Mouse (Mus musculus): Measurements from ENCODE around the gene Arpc5. TPM values are rescaled to one million over a fixed set of nuclear protein-coding genes. Genes with fewer than 3 reads are reported as not detected.
"Not testable (repeated sequence)": the region's sequence is repeated elsewhere in the genome, so short reads cannot be mapped to it uniquely, and the experiment has no call there.

Arpc5 gene
- total RNA-seq, 1 experiment from 2014 or later: 369 TPM

DNA sequence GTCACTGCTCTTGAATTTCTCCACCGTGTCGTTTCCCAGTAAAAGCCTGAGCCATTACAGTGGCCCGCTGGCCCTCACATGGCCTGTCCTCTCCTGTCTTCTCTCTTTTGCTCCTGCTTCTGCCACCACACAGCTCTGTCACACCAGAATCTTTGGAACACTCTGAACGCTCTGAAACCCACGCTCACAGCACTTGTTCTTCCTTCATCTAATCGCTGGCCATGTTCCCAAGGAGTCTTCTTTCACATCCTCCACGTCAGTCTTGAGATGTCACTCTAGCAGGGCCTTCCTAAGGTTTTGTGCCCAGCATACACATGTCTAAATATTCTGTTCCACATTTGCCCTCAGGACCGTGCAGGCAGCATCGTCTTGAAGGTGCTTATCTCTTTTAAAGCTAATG lies 4.7 kb downstream of the Arpc5 start:
- no peak for ATAC-seq (replicated peaks; ENCODE audit: insufficient number of reproducible peaks, low FRiP score, low TSS enrichment, poor library complexity, severe bottlenecking)

GRCm38 (mm10) chr1:152774601-152775000 lies 8.3 kb downstream of the Arpc5 start:
- ATAC-seq (replicated peaks; ENCODE audit: insufficient number of reproducible peaks, low FRiP score, low TSS enrichment, poor library complexity, severe bottlenecking): peak; percentile 74

DNA sequence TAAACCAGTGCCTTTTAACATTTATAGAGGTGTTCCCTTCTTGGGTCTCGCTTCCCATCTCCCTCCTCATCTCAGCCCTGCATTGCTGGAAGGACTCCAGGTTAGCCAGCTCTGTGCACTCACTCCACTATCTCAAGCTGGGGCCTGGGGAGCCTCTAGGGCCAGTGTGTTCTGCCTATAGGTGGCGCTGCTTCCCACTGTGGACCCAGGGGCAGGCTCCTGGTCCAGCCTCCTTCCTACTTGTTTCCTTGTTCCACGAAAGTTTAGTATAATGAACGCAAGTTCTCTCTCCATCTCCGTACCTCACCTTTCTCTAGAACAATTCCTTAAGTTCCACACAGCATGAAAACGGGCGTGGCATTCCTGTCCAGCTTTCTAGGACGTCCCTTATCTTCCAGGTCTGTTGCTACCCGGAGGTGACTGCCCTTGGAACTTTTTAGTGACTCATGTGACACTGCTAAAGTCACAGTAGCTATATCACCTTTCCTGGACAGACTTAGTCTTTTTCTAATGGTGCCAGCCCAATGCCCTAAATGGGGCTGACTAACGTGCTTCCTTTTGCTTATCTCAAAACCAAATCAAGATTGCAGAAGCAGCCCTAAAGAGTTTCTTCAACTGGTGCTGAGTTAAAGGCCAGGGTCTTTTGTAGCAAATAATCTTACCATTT lies 12.9 kb downstream of the Arpc5 start:
- ATAC-seq (replicated peaks; ENCODE audit: insufficient number of reproducible peaks, low FRiP score, low TSS enrichment, poor library complexity, severe bottlenecking): peak; percentile 69

DNA sequence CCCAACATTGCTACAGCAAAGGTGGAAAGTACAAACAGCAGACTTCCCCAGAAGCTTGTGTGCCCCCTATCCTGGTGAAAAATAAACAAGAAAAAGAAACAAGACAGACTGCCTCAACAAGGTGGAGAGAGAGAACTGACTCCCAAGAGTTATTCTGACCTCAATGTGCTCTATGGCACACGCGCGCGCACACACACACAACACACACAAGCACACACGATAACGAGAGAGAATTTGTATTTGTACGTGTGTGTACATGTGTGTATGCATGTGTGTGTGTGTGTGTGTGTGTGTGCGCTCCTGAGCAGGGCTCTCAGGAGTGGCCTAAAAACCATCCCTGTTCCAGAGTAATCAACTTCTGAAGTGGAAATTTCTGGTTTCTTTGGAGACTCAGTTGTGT lies 18.3 kb downstream of the Arpc5 start:
- no peak for ATAC-seq (replicated peaks; ENCODE audit: insufficient number of reproducible peaks, low FRiP score, low TSS enrichment, poor library complexity, severe bottlenecking)

GRCm38 (mm10) chr1:152785446-152785845 lies 19.1 kb downstream of the Arpc5 start:
- not testable (repeated sequence) for ATAC-seq (replicated peaks; ENCODE audit: insufficient number of reproducible peaks, low FRiP score, low TSS enrichment, poor library complexity, severe bottlenecking)

GRCm38 (mm10) chr1:152786953-152787352 lies 20.6 kb downstream of the Arpc5 start:
- ATAC-seq (replicated peaks; ENCODE audit: insufficient number of reproducible peaks, low FRiP score, low TSS enrichment, poor library complexity, severe bottlenecking): peak; percentile 82

- ATAC-seq (replicated peaks; ENCODE audit: insufficient number of reproducible peaks, low FRiP score, low TSS enrichment, poor library complexity, severe bottlenecking): no peak
Observed at GRCm38 (mm10) chr1:152788121-152788660, 21.8 kb downstream of the Arpc5 start.

GRCm38 (mm10) chr1:152790254-152790653 lies 23.9 kb downstream of the Arpc5 start:
- ATAC-seq (replicated peaks; ENCODE audit: insufficient number of reproducible peaks, low FRiP score, low TSS enrichment, poor library complexity, severe bottlenecking): peak; percentile 60

DNA sequence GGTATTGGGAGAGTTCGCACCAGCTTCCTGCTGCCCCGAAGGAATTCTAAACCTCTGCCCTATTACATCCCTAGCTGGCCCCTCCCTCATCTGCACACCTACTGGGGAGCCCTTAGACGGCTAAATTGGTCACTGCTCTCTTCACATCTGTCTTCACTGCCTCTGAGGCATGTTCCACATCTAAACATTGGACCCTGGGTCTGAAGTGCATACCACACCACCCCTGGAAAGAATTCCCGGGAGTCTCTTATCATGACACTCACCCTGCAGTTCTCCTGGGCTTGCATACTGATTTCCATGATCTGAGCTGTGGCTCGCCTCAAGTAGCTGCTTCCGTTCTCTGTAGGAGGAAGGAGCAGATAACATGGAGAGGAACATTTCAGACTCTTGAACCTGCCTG lies 24.5 kb downstream of the Arpc5 start:
- no peak for ATAC-seq (replicated peaks; ENCODE audit: insufficient number of reproducible peaks, low FRiP score, low TSS enrichment, poor library complexity, severe bottlenecking)

- no peak for ATAC-seq (replicated peaks; ENCODE audit: insufficient number of reproducible peaks, low FRiP score, low TSS enrichment, poor library complexity, severe bottlenecking)
Observed at GRCm38 (mm10) chr1:152791269-152791668, 24.9 kb downstream of the Arpc5 start.

DNA sequence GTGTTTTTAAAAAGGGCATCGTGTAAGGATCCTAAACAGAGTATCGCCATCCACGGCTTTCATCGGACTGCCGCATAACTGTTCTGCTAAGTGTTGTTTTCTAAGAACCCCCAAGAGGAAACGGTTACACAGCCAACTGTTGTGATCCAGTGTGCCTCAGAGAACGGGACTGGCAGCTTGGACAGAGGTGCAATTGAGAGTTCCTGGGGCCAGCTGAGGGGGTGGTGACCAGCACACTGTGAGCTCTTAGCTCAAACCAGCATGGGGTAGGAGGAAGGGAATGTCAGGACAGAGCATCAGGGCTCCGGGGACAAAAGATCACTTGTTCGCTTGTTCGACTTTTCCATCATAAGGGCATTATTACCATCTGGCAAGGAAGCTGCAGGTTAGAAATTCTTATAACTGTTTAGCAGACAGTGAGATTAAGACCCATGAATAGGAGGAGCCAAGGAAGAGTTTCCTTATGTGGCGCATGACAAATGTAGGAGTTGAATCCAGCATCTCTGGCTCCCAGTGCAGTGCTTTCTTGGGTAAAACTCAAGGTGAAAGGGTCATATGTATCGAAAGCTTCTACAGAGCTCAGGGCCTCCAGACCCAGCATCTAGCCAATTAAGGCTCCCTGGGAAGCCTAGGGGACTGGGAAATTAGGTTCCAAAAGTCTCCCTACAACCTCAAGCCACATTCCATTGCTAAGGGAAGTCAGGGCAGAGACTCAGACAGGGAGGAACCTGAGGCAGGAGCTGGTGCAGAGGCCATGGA lies 26.6 kb downstream of the Arpc5 start:
- no peak for ATAC-seq (replicated peaks; ENCODE audit: insufficient number of reproducible peaks, low FRiP score, low TSS enrichment, poor library complexity, severe bottlenecking)

DNA sequence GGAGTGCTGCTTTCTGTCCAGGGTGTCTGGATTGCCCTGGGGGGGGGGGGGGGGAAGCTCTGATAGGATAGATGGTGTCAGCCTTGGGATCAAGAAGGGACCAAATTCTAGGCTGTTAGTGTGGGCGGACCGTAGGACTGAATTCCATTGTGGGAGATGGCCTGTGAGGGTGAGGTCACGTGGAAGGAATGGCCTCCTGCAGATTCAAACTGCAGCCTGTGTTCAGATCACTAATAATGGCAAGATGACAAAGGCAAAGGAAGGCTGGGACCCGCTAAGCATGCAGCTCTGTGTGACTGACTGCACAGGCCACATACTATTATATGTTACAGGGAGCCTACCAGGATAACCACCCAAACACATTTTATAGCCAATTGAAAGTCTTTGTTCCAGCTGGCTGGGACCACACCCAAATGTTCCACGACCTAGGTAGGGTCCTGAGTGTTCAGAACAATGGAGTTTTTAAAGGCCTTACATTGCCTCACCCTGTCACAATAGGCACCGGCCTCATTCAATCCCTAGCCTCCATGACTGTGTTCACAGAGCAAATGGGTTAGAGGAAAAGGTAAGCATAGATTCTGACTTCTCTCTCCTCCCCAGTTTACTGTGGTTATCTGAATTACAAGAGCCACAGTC lies 27.3 kb downstream of the Arpc5 start:
- no peak for ATAC-seq (replicated peaks; ENCODE audit: insufficient number of reproducible peaks, low FRiP score, low TSS enrichment, poor library complexity, severe bottlenecking)

DNA sequence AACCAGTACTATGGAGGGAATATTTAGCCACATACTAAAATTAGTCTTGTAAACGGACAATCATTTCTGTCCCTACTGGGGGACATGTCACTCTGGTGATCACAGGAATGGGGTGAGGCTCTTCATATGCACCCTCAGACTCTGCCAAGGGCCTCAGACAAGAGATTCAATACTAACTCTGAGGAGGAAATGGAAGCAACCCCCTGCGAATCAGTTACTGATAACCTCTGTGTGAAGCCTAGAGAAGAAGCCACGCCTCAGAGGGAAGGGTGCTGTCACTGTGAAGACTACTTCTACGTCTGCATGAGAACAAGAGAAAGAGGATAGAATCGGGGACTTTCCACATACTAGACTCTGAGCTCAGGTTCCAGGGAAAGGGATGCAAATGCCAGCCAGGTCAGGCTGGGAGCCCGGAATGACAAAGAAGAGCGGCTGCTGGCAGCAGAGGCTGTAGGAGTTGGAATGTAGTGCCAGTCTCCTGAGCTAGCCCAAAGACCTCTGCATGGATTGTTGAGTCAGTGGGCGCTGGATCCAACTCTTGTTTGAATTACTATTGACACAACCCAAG lies 29.4 kb downstream of the Arpc5 start:
- no peak for ATAC-seq (replicated peaks; ENCODE audit: insufficient number of reproducible peaks, low FRiP score, low TSS enrichment, poor library complexity, severe bottlenecking)

DNA sequence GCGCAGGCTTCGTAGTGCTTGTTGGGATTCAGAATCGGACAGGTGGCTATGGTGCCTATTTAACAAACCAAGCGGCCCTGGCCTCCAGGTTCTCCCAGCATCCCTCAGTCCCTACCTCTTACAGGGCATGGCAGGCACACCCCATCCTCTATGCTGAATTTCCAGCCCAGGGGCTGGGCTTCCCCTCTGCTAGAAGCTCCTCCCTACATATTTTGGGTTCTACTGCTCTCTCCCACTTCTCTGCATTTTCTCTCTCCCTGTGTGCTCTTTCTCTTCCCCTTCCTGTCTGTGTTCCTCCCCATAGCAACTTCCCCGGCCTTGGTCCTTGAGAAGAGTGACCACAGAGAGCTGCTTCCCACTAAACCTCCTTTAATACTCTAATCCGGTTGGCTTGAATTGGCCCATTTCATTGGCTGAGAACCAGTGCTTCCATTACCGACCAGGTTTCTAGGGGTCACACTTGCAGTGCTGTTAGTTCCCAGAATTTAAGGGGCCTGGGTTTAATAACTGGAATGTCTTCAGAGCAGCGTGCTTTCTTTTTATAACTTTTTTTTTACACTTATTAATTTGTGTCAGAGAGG lies 30.4 kb downstream of the Arpc5 start:
- ATAC-seq (replicated peaks; ENCODE audit: insufficient number of reproducible peaks, low FRiP score, low TSS enrichment, poor library complexity, severe bottlenecking): peak; percentile 57

DNA sequence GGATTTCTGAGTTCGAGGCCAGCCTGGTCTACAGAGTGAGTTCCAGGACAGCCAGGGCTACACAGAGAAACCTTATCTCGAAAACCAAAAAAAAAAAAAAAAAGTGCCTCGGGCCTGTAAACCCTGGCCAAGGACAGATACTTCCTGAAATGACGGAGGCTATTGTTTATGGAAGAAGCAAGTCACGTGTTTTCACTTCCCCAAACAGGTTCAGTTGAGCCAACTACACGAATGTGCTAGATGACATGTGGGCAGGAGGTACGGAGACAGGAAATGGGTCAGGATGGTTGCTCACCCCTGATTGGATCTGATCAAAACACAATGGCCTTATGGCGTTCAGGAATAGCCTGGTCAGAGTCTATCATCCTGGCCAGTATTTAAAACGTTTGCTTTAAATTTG lies 31.8 kb downstream of the Arpc5 start:
- ATAC-seq (replicated peaks; ENCODE audit: insufficient number of reproducible peaks, low FRiP score, low TSS enrichment, poor library complexity, severe bottlenecking): peak; percentile 94

DNA sequence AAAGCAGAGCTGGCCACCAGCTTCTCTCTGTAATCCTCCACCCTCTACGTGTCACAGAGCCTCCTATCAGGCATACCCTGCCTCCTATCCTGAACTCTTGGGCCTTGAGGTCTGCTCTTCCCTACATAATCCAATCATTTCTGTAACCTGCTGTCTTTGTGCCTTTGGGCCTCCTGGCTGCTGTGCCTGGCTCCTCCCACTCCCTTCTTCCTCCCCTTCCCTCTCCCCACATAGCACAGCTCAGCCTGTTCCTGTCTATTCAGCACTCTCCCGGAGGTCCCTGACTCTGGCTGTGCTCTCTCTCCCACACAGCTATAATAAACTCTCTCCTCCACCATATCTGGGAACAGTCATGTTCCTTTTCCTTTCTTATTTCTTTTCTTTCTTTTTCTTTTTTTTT lies 33.6 kb downstream of the Arpc5 start, which contains the start of gene Ncf2:
Gene Ncf2 (plus strand): TSS at position 298 of the 400 bp plus-strand sequence.
- ATAC-seq (replicated peaks; ENCODE audit: insufficient number of reproducible peaks, low FRiP score, low TSS enrichment, poor library complexity, severe bottlenecking): no peak

DNA sequence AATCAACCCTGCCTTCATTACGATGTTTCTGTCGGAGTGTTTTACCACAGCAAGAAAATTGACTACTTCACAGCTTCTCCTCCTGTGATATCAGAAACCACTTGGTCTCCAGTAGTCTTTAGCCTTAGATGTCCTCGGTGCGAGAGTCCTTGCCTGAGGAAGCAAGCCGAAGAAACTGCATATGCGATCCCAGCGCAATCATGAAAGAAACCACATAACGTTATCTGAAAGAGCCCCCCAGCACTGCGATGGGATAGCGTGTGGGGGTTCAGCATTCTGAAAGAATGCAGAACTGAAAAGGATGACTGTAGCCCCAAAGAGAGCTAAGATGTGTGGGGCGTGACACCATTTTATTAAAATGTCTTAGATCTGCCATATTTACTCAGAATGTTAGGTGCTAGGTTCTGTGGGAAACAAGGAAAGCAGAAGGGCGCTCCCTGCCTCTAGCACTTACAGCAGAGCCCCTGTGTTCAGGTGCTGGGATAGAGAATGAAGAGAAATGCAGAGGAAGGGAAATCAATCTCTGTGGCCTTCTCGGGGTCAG lies 34.4 kb downstream of the Arpc5 start:
- no peak for ATAC-seq (replicated peaks; ENCODE audit: insufficient number of reproducible peaks, low FRiP score, low TSS enrichment, poor library complexity, severe bottlenecking)

GRCm38 (mm10) chr1:152804907-152805306 lies 38.6 kb downstream of the Arpc5 start:
- peak; percentile 64 for ATAC-seq (replicated peaks; ENCODE audit: insufficient number of reproducible peaks, low FRiP score, low TSS enrichment, poor library complexity, severe bottlenecking)
